Mouse (Mus musculus) limb, embryonic 12.5 days (tissue): ENCODE measurements around the gene Dao. TPM values are rescaled to one million over a fixed set of nuclear protein-coding genes. Genes with fewer than 3 reads are reported as not detected.
A peak's percentile ranks its signal among the peaks of the same experiment; 100 is the strongest.

ENCODE experiments used
- ATAC-seq: fragments of 200-750 bp; cut with Nextera tagmentation; 2 replicates; pipeline ENCODE4 v1.8.0; 2017; ENCODE audit warnings: low read depth, moderate TSS enrichment; ENCODE audit not compliant: insufficient number of reproducible peaks, insufficient read depth, low FRiP score, low TSS enrichment
- H3K27ac ChIP-seq: fragments of 300-500 bp; sonication (generic); 2 replicates; pipeline ENCODE4 v1.5.1; 2016; ENCODE audit warnings: mild to moderate bottlenecking, moderate library complexity
- H3K27me3 ChIP-seq: fragments of 300-500 bp; sonication (generic); 2 replicates; pipeline ENCODE4 v1.6.1; 2016; ENCODE audit warnings: mild to moderate bottlenecking, moderate library complexity
- H3K36me3 ChIP-seq: fragments of 300-500 bp; sonication (generic); 2 replicates; pipeline ENCODE4 v1.6.1; 2016; ENCODE audit warnings: mild to moderate bottlenecking, moderate library complexity
- H3K4me1 ChIP-seq: fragments of 300-500 bp; sonication (generic); replicated peaks from 2 replicates; pipeline ENCODE4 v1.6.1; 2016
- H3K4me2 ChIP-seq: fragments of 300-500 bp; sonication (generic); 2 replicates; pipeline ENCODE4 v1.6.1; 2016; ENCODE audit warnings: mild to moderate bottlenecking, moderate library complexity
- H3K4me3 ChIP-seq: fragments of 300-500 bp; sonication (generic); replicated peaks from 2 replicates; pipeline ENCODE4 v1.5.1; 2016; ENCODE audit warnings: mild to moderate bottlenecking
- H3K9ac ChIP-seq: fragments of 300-500 bp; sonication (generic); replicated peaks from 2 replicates; pipeline ENCODE4 v1.6.1; 2016; ENCODE audit warnings: mild to moderate bottlenecking, moderate library complexity
- H3K9me3 ChIP-seq: fragments of 300-500 bp; sonication (generic); 2 replicates; pipeline ENCODE4 v1.6.1; 2016; ENCODE audit warnings: mild to moderate bottlenecking, moderate library complexity
- WGBS: fragments of 180-500 bp; shearing (Covaris S2); methylation state at CpG from one replicate; pipeline ENCODE4 v1.1.7; 2016; 5-methylcytosine and 5-hydroxymethylcytosine counted together
- polyA plus RNA-seq: library from polyadenylated mRNA; unstranded; fragments of >200 nt; fragmentation: Nextera tagmentation; extraction: Ambion mirVana; gene quantifications from 2 replicates; pipeline ENCODE4 v1.2.1, GENCODE M21; 2016

Gene Dao
- polyA plus RNA-seq: not detected in 2 replicates

DNA sequence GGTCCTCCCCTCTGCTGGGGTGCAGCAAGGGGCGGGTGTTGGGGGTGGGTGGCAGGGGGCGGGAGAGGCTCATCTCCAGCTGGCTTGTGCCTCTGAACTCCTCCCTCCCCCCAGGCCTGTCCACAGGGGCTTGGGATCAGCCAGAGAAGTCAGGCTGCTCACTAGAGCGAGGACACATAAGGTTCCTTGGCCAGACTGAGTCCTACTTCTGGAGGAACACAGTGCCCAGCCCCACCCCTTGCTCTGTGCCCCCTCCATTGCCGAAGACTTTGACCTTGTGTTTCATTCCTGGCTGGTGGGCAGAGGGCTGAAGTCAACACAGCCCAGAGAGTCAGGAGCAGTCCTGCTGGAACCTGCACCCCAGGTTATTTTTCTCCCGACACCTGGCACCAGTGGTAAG is at the start of gene Dao:
TSS of gene Dao (plus strand) at position 162 of the 400 bp plus-strand sequence.
- H3K4me1 ChIP-seq: no peaks in the 10 kb centered on the region
- no peak within 1 kb of the TSS for H3K27ac ChIP-seq
- H3K9me3 ChIP-seq: no peaks in the 10 kb centered on the region
- no peak within 1 kb of the TSS for H3K4me3 ChIP-seq
- H3K9ac ChIP-seq: no peak within 1 kb of the TSS
- 55% methylated on average over 5 of the region's 5 CpGs for WGBS
- H3K36me3 ChIP-seq: no peaks in the 10 kb centered on the region
- peaks cover 5% of the 10 kb centered on the region for H3K27me3 ChIP-seq
- no peak within 1 kb of the TSS for H3K4me2 ChIP-seq
- no peak for ATAC-seq

DNA sequence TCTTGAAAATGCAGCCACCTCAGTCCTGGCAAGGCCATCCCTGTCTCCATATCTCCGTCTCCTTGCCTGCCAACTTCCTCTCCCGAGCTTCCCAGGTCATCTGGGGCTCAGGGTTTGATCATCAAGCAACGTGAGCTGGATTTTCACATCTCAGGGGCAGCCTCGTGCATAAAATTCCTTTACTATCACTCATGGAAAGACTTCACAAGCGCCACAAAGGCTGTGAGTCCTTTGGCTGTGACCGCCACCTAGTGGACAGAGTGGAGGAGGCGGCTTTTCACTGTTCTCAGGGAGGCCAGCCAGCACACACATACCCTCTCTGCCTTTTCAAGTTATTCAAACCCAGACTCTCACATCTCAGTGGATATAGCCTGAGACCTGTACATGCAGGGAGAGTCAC is 49.1 kb upstream of the Dao start:
- no peak overlapping the region for H3K9ac ChIP-seq
- H3K4me3 ChIP-seq: no peak overlapping the region
- WGBS: 12% methylated on average over 7 of the region's 7 CpGs
- no peaks in the 10 kb centered on the region for H3K27me3 ChIP-seq
- no peak overlapping the region for H3K27ac ChIP-seq
- peaks cover 77% of the 10 kb centered on the region for H3K36me3 ChIP-seq
- H3K9me3 ChIP-seq: no peaks in the 10 kb centered on the region
- H3K4me1 ChIP-seq: peaks cover 13% of the 10 kb centered on the region
- no peak; the same call in 1 of the 2 replicates for ATAC-seq
- no peak overlapping the region for H3K4me2 ChIP-seq

DNA sequence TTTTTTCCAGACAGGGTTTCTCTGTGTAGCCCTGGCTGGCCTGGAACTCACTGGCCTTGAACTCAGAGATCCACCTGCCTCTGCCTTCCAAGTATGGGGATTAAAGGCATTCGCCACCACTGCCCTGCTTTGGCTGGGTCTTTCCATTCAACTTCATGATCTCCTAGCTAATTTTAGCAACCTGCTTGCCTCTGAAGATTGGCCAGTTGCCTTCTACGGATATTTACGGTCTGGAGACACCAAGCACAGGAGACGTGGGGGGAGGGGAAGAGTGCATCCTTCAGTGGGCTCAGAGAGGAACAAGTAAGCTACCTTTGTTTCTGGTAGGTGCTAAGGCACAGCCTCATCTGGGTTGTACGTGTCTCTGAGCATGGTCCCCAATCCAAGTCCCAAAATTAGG is 48.2 kb upstream of the Dao start:
- H3K9ac ChIP-seq: no peak overlapping the region
- H3K9me3 ChIP-seq: no peaks in the 10 kb centered on the region
- H3K4me1 ChIP-seq: peaks cover 17% of the 10 kb centered on the region
- WGBS: 79% methylated on average over 5 of the region's 5 CpGs
- peaks cover 68% of the 10 kb centered on the region for H3K36me3 ChIP-seq
- H3K4me3 ChIP-seq: no peak overlapping the region
- ATAC-seq: no peak
- no peaks in the 10 kb centered on the region for H3K27me3 ChIP-seq
- no peak overlapping the region for H3K4me2 ChIP-seq
- H3K27ac ChIP-seq: no peak overlapping the region

- ATAC-seq: no peak
- H3K27ac ChIP-seq: no peak overlapping the region
- peaks cover 68% of the 10 kb centered on the region for H3K36me3 ChIP-seq
- no peak overlapping the region for H3K9ac ChIP-seq
- no peak overlapping the region for H3K4me2 ChIP-seq
- no peaks in the 10 kb centered on the region for H3K27me3 ChIP-seq
- no peak overlapping the region for H3K4me3 ChIP-seq
- WGBS: 88% methylated on average over 8 of the region's 8 CpGs
- no peaks in the 10 kb centered on the region for H3K9me3 ChIP-seq
- peaks cover 17% of the 10 kb centered on the region for H3K4me1 ChIP-seq
Measured at GRCm38 (mm10) chr5:113955691-113956090, 47.8 kb upstream of the Dao start.

- 5% methylated on average over 4 of the region's 4 CpGs for WGBS
- H3K27me3 ChIP-seq: no peaks in the 10 kb centered on the region
- ATAC-seq: no peak
Measured at GRCm38 (mm10) chr5:113956510-113956909, 47.0 kb upstream of the Dao start.

GRCm38 (mm10) chr5:113959039-113959438 is 44.5 kb upstream of the Dao start:
- Histone ChIP-seq H3K27me3 (no peaks in the 10 kb centered on the region), H3K27ac (0 out of 2 replicates have a peak overlapping the region, but pooled peaks have one; percentile 18), H3K36me3 (peaks cover 59% of the 10 kb centered on the region), H3K4me1 (peaks cover 17% of the 10 kb centered on the region), H3K9ac (no peak overlapping the region), H3K4me2 (no peak overlapping the region; the same call in 1 of the 2 replicates), H3K4me3 (no peak overlapping the region), H3K9me3 (no peaks in the 10 kb centered on the region)
- WGBS: under 1% methylated on average over 6 of the region's 6 CpGs
- no peak for ATAC-seq

More at GRCm38 (mm10) chr5:113956510-113956909, 47.0 kb upstream of the Dao start:
- H3K9me3 ChIP-seq: no peaks in the 10 kb centered on the region
- no peak overlapping the region for H3K27ac ChIP-seq
- H3K4me2 ChIP-seq: no peak overlapping the region
- H3K36me3 ChIP-seq: peaks cover 68% of the 10 kb centered on the region
- H3K9ac ChIP-seq: no peak overlapping the region
- no peak overlapping the region for H3K4me3 ChIP-seq
- peaks cover 17% of the 10 kb centered on the region for H3K4me1 ChIP-seq

- H3K9me3 ChIP-seq: no peaks in the 10 kb centered on the region
- no peak overlapping the region for H3K4me2 ChIP-seq
- H3K4me3 ChIP-seq: no peak overlapping the region
- peaks cover 17% of the 10 kb centered on the region for H3K4me1 ChIP-seq
- no peak overlapping the region for H3K9ac ChIP-seq
- no peak for ATAC-seq
- H3K36me3 ChIP-seq: peaks cover 66% of the 10 kb centered on the region
- WGBS: 79% methylated on average over 8 of the region's 8 CpGs
- H3K27ac ChIP-seq: no peak overlapping the region
- H3K27me3 ChIP-seq: no peaks in the 10 kb centered on the region
Measured at GRCm38 (mm10) chr5:113960416-113960815, 43.1 kb upstream of the Dao start.

DNA sequence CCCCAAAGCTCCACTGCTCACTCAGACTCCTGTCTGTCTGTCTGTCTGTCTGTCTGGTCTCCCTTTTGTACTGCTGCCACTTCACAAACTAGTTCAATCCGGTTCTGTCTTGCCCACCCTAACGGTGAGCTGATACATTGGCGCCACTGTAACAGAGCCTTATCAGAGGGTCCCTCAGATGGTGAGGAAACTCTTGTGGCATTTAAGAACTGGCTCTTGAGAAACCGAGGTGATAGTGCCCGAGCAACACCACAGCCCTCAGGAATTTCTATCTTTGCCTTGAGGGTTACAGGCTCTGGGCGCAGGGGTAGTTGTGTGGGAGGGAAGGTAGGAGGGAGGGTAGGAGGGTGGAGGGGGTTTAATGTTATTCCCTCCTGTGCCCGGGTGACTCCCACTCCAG is 41.7 kb upstream of the Dao start:
- Histone ChIP-seq H3K4me3 (no peak overlapping the region), H3K4me2 (no peak overlapping the region), H3K9me3 (no peaks in the 10 kb centered on the region), H3K9ac (no peak overlapping the region), H3K27me3 (no peaks in the 10 kb centered on the region), H3K36me3 (peaks cover 70% of the 10 kb centered on the region), H3K4me1 (peaks cover 17% of the 10 kb centered on the region), H3K27ac (no peak overlapping the region)
- no peak for ATAC-seq
- 78% methylated on average over 7 of the region's 7 CpGs for WGBS

DNA sequence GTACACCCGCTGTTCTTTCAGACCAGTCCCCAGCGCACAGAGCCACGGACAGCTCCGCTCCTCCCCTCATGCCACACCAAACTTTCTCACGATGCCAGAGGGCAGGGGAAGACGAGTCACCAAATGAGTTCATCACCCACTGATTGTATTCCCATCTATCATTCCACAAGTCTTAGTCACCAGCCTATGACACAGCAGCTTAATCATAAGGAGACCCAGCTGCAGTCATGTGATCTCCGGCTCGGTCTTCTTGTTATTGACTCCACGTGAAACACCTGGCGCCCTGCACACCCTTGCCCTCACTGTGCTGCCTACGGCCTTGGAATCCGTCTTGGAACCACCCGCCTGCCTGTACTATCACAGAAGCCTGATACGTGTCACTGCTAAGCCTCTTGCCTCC is 38.5 kb upstream of the Dao start:
- whole genome bisulfite sequencing: 87% methylated on average over 14 of the region's 14 CpGs
- H3K36me3 ChIP-seq: peaks cover 81% of the 10 kb centered on the region
- no peaks in the 10 kb centered on the region for H3K9me3 ChIP-seq
- H3K4me2 ChIP-seq: no peak overlapping the region
- no peak for ATAC-seq
- no peak overlapping the region for H3K4me3 ChIP-seq
- no peak overlapping the region for H3K27ac ChIP-seq
- no peak overlapping the region for H3K9ac ChIP-seq
- no peaks in the 10 kb centered on the region for H3K27me3 ChIP-seq
- H3K4me1 ChIP-seq: peaks cover under 1% of the 10 kb centered on the region; the same call in 1 of the 2 replicates

- H3K27ac ChIP-seq: no peak overlapping the region
- ATAC-seq: no peak
- no peak overlapping the region for H3K4me3 ChIP-seq
- no peak overlapping the region for H3K9ac ChIP-seq
- no peak overlapping the region for H3K4me2 ChIP-seq
- no peaks in the 10 kb centered on the region for H3K4me1 ChIP-seq
- peaks cover 80% of the 10 kb centered on the region for H3K36me3 ChIP-seq
- 94% methylated on average over 7 of the region's 7 CpGs for WGBS
- no peaks in the 10 kb centered on the region for H3K9me3 ChIP-seq
- H3K27me3 ChIP-seq: no peaks in the 10 kb centered on the region
Measured at GRCm38 (mm10) chr5:113965659-113966185, 37.8 kb upstream of the Dao start.

DNA sequence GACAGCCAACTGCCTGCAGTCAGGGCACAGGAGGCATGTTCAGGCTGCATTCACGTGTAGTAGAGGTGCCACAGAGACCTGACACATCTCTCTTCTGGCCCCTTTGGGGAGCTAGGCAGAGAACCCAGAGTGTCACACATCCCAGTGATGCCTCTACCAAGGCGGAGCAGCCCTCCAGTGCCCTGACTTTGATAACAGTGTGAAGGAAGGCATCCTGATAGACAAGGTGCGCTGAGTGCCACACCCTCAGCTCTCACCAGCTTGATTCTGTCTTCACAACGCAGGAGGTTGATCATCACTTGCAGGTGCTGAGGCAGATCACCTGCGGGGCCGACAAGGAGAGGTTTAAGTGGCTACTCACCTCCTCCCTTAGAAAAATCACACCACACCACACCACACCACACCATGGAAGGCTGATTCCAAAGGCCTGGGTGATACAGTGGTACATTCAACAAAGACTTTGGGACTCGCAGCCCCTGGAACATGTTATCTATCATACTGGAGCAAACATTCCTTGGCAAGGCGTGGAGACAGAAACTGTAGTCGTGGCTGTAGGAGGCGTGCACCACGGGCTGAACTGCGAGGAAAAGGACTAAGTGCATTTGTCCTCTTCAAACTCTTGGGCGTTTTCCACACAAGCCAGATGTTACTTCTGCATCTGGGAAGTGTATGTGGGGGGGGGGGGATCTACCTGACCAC is 36.9 kb upstream of the Dao start:
- Histone ChIP-seq H3K27ac (no peak overlapping the region), H3K36me3 (peaks cover 72% of the 10 kb centered on the region), H3K4me3 (no peak overlapping the region), H3K27me3 (no peaks in the 10 kb centered on the region), H3K4me2 (no peak overlapping the region), H3K4me1 (no peaks in the 10 kb centered on the region), H3K9ac (no peak overlapping the region), H3K9me3 (no peaks in the 10 kb centered on the region)
- ATAC-seq: no peak
- WGBS: 91% methylated on average over 13 of the region's 13 CpGs

- no peak overlapping the region for H3K27ac ChIP-seq
- ATAC-seq: no peak
- no peak overlapping the region for H3K9ac ChIP-seq
- H3K9me3 ChIP-seq: no peaks in the 10 kb centered on the region
- no peaks in the 10 kb centered on the region for H3K27me3 ChIP-seq
- 62% methylated on average over 11 of the region's 11 CpGs for WGBS
- H3K4me3 ChIP-seq: no peak overlapping the region
- no peak overlapping the region for H3K4me2 ChIP-seq
- peaks cover 66% of the 10 kb centered on the region for H3K36me3 ChIP-seq
- H3K4me1 ChIP-seq: peaks cover 14% of the 10 kb centered on the region
Measured at GRCm38 (mm10) chr5:113968371-113968770, 35.1 kb upstream of the Dao start.
